Mouse (Mus musculus) hindlimb bud, embryonic 11.5 days (tissue): ENCODE data around the gene Glis2.

Experiments used
- DNase-seq: peaks from one replicate; pipeline ENCODE4 v3.0.0-alpha.2; 2012; ENCODE audit warnings: low read depth, low spot score; ENCODE audit errors: extremely low spot score

The Glis2 gene

DNA sequence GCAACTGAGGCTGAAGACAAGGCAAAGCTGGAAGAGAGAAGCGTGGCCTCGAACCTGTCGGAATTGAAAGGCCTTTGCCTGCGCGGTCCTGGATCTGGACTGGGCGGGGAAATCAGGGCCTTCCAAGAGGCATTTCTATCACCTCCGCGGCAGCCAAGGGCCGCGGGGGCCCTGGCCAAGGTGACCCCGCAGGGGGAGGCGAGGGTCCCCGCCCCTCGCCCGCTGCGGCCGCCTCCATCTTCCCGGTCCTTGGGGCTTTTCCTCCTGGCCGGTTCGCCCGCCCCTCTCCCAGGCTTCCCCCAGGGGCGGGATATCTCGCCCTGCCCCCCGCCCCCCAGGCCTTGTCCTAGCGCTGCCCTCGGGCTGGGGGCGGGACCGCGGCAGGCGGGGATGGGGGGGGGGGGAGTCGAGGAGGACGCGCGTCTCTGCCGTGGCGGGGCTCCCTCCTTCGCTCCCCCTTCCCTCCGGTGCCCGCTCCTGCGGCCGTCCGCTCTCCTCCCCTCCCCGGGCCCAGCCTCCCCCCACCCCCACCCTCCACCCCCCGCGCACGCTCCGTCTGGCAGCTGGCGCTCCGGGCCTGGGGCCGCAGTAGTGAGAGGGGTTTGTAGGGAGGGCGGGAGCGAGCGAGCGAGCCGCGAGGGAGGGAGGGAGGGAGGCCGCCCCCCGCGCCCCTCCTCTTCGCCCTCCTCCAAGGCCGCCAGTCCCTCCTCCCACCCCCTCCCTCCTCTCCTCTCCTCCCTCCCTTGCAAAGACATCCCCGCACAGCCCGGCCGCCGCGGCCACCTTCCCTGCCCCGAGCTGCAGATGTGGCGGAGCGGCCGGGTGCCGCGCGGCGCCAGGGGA lies at the start of gene Glis2:
Gene Glis2 (plus strand): TSS at position 743 of the 843 bp plus-strand sequence.
- no peak for DNase-seq

DNA sequence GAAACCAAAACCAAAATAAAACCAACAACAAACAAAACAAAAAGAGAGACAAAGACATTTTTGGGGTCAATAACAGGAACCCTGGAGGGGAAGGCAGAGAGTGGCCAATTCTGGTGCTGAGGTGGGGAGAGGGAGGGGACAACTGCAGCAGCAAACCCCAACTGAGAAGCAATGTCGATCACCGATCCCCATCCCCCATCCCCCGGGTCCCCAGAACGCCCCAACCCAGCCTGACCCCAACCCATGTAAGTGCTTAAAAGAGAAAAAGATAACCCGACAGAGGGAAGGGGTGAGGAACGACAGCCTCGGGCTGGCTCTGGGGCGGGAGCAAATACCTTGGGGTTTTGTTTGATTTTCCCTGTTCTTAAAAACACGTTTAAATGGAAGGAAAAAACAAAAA lies 49.7 kb upstream of the Glis2 start:
- DNase-seq, result no peak

- DNase-seq, result no peak
These were observed 47.7 kb upstream of the Glis2 start for GRCm38 (mm10) chr16:4546838-4547237.

DNA sequence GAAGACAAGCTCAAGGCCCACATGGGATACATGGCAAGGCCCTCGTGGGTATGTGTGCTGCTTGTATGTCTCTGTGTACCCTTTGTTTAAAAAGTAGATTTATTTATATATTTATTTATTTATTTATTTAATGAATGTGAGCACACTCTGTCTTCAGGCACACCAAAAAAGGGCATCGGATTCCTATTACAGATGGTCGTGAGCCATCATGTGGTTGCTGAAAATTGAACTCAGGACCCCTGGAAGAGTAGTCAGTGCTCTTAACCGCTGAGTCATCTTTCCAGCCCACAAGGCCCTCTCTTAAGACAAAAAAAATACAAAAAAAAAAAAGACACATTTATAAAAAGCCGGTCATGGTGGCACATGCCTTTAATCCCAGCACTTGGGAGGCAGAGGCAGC lies 46.9 kb upstream of the Glis2 start:
- DNase-seq, result no peak

GRCm38 (mm10) chr16:4548953-4549688 lies 45.4 kb upstream of the Glis2 start:
- no peak for DNase-seq

DNA sequence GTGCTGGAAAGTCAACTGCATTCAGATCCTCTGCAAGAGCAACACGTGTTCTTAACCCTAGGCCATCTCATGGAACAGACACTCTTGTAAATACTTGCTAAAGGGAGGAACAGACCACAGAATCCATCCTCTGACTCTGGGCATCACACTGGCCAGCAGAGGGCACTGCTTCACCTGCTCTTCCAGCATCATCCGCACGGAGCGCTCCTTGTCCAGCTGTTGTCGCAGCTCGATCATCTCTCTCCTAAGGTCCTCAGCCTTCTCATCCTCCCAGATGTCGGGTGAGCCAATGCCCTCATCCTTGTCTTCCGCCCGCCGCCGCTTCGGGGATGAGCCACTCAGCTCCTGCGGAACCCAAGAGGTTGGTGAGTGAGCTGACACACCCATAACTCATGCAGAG lies 43.5 kb upstream of the Glis2 start:
- DNase-seq, result no peak

DNA sequence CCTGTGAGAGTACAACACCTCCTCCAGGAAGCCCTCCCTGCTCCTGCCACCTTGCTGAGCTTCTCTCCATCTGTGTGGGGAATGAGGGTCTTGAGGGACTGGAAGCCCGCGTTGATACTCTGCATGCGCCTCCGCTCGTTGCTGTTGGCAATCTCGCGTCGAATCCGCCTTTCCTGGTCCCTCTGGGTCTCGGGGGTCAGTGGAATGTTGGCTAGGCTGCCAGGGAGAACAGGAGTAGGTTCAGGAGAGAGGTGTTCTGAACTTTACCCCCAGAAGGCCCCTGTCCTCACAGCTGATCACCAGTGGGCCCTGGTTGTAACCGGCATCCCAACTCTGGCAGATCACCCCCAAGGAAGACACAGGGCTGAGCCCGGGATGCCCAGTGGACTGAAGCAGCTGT lies 42.6 kb upstream of the Glis2 start:
- no peak for DNase-seq

DNA sequence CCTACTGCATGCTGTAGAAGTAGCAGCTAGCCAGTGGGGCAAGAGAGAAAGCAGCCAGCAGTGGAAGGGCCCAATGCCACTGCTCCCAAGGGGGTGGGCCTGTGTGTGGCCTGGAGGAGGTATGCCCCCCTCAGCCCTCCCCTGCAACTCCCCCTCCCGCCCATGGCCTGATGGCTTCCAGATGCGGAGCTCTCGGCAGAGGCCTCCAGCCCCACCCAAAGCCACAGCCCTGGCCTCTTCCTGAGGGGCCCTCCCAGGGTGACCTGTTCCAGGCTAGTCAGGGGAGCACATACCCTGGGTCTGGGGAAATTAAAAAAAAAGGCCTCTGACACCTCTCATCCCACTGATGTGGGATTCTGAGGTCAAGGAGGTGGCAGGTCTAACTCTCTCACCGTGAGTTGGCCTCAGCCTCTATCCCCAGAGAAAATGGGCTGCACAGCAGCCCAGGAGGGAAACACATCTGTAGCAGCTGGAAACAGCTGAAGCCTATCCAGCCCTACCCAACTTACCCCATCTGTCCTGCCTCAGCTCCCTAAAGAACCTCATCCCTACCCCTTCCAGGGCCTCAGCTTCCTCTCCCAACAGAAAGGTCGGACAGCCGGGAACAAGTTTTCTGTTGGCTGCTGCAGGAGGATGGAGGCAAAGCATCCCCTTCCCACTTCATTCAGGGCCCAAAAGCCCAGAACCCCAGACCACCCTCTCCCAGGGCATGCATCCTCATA lies 41.5 kb upstream of the Glis2 start:
- DNase-seq, result no peak

GRCm38 (mm10) chr16:4555555-4555954 lies 39.0 kb upstream of the Glis2 start:
- DNase-seq, result no peak

DNA sequence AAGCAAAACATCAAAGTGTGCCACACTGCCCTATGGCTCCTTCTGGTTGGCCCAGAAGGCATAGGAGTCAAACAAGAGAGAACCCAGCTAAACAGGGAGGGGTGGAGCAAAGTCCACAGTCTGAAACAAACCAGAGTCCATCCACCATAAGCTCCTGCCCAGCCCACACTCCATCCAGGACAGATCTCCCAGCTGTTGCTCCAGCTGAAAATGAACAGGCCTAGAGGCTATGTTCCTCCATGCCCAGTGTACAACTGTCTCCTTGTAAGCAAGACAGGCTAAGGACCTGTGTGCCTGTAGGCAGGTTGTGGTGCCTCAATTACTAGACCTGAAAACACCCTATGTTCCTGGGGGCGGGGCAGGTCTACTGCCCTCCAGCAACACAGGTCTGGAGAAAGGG lies 37.4 kb upstream of the Glis2 start:
- no peak for DNase-seq

- no peak for DNase-seq
These were observed 36.6 kb upstream of the Glis2 start for GRCm38 (mm10) chr16:4557949-4558348.

GRCm38 (mm10) chr16:4558384-4558979 lies 36.0 kb upstream of the Glis2 start:
- DNase-seq, result no peak

DNA sequence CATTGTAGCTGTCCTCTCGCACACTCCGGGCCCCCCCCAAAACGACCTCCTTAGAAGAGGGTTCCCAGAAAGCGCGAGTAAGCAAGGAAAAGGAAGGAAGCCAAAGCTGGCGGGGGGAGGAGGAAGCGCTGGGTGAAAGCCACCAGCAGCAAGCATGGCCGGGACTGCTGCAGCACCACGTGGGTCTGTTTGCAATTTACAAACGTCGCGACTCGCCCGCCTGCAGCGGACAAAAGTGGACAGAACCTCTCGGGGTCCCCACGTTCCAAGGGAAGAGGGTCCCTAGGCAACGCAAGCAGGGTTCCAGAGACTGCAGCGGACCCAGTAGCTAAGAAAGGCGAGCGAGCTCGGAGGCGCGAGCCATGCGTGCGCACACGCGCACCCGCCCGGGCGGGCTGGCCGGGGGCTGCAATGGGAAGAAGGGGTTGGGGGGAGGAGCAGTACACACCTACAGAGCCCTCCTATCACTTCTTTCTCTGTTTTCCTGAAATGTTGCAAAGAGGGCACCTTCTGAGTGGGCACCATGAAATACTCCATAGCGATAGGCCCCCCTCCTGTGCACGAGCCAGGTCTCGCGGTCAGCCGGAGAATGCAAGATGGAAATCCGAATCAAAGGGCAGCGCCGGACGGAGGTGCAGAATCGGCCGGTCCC lies 35.4 kb upstream of the Glis2 start:
- DNase-seq, result no peak

- no peak for DNase-seq
These were observed 34.8 kb upstream of the Glis2 start, which contains the start of gene Tfap4 for GRCm38 (mm10) chr16:4559715-4560144. Gene Tfap4 (minus strand): TSS chr16:4559854.

DNA sequence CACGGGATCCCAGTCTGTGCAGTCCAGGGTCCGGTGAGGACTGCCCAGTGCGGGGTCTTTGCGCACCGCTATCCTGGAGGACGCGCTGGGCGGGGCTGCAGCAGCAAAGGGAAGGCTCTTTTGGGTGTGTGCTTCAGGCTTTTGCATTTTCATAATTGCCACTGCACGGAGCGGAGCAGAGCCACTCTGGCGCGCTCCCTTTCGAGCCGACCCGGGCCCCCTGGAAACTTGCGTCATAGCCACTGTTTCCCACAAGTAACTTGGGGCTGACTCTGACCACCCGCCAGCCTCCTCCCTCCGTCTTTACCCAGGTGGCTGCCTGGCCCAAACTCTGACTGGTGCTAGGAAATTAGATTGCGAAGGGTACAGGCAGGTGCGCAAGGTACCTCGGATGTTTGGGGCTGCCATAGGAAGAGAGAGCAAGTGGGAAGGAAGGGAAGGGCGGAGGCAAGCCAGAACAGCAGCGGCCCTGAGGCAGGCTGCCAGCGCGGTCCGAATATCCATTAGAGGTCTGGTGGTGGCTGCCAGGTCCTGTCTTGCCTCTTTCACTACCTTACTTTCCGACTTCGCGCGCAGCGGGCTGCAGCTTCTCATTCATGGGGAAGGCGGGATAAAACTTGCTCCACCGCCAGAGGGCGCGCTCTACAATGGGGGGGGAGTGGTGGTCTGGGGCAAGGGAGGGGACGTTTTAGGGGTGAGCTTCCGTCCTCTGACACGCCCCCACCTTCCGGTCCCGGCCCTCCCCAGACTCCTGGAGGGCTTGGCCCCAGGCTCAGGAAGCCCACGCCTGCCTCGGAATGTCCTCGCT lies 34.2 kb upstream of the Glis2 start:
- DNase-seq, result no peak

- no peak for DNase-seq
These were observed 26.6 kb upstream of the Glis2 start for GRCm38 (mm10) chr16:4567912-4568311.

DNA sequence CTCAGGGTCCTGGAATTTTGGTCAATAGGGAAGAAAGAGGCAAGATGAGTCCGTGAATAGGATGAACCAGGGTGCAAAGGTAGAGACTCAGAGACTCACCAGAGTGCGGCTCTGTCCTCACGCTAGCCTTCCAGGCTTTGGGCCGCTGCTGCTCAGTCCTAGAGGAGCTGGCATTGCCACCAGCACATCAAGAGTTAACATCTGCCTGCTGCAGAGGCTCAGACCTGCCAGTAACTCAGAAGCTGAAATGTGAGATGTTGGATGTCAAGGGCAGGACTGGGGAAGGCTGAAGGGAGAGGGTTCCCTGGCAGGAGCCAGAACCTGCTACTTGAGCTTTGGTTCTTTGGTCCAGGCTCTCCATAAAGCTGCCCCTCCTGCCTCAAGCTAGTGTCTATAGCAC lies 23.8 kb upstream of the Glis2 start:
- no peak for DNase-seq

- no peak for DNase-seq
These were observed 18.5 kb upstream of the Glis2 start for GRCm38 (mm10) chr16:4576038-4576437.

- DNase-seq, result no peak
These were observed 17.6 kb upstream of the Glis2 start for GRCm38 (mm10) chr16:4576873-4577272.

GRCm38 (mm10) chr16:4578630-4579029 lies 15.9 kb upstream of the Glis2 start:
- DNase-seq, result no peak
